Mouse (Mus musculus) frontal cortex, adult (tissue): ENCODE measurements at regions not wholly inside any gene's neighbourhood (a gene's known extent, or its start where the extent isn't known, plus 50 kb on each side); places are given as distances from the start of the nearest gene placed in this dataset.

Source experiments
- ATAC-seq: cut with Nextera tagmentation; 2 replicates; pipeline ENCODE4 v1.9.2; 2017; ENCODE audit warnings: mild to moderate bottlenecking, moderate library complexity, mixed read lengths; ENCODE audit not compliant: low TSS enrichment

GRCm38 (mm10) chr14:113012320-113013244 lies 301.8 kb upstream of the Tpm3-rs7 start:
- peak; percentile 97 for ATAC-seq

- peak; percentile 47; the same call in 1 of the 2 replicates for ATAC-seq
Measured at GRCm38 (mm10) chr14:113026194-113026593, 288.2 kb upstream of the Tpm3-rs7 start.
